Mouse (Mus musculus) midbrain, postnatal 0 days (tissue): ENCODE results near the gene Slc9a6. TPM values are rescaled to one million over a fixed set of nuclear protein-coding genes. Genes with fewer than 3 reads are reported as not detected.

Source experiments
- ATAC-seq: fragments of 200-750 bp; cut with Nextera tagmentation; 2 replicates; pipeline ENCODE4 v1.8.0; 2017; ENCODE audit warnings: moderate number of reproducible peaks, mild to moderate bottlenecking, moderate TSS enrichment, moderate library complexity; ENCODE audit not compliant: low FRiP score
- DNase-seq: peaks from one replicate; pipeline ENCODE4 v3.0.0-alpha.2; 2015; ENCODE audit warnings: low spot score
- H3K27ac ChIP-seq: fragments of 300-500 bp; sonication (generic); 2 replicates; pipeline ENCODE4 v1.5.1; 2014; ENCODE audit warnings: low read depth, mild to moderate bottlenecking, low read length, mixed read lengths
- H3K27me3 ChIP-seq: fragments of 300-500 bp; sonication (generic); 2 replicates; pipeline ENCODE4 v1.6.1; 2014; ENCODE audit warnings: low read length, control low read depth, mixed read lengths; ENCODE audit not compliant: insufficient read depth
- H3K36me3 ChIP-seq: fragments of 300-500 bp; sonication (generic); 2 replicates; pipeline ENCODE4 v1.6.1; 2014; ENCODE audit warnings: low read length, control low read depth, mixed read lengths; ENCODE audit not compliant: insufficient read depth
- H3K4me1 ChIP-seq: fragments of 300-500 bp; sonication (generic); 2 replicates; pipeline ENCODE4 v1.6.1; 2014; ENCODE audit warnings: mild to moderate bottlenecking, control low read depth, antibody characterized with exemption, low read length, mixed read lengths; ENCODE audit not compliant: insufficient read depth
- H3K4me2 ChIP-seq: fragments of 300-500 bp; sonication (generic); 2 replicates; pipeline ENCODE4 v1.6.1; 2014; ENCODE audit warnings: low read depth, mild to moderate bottlenecking, low read length, mixed read lengths; ENCODE audit not compliant: poor library complexity, severe bottlenecking
- H3K4me3 ChIP-seq: fragments of 300-500 bp; sonication (generic); 2 replicates; pipeline ENCODE4 v1.5.1; 2014; ENCODE audit warnings: low read depth, mild to moderate bottlenecking, low read length, moderate library complexity
- H3K9ac ChIP-seq: fragments of 300-500 bp; sonication (generic); replicated peaks from 2 replicates; pipeline ENCODE4 v1.6.1; 2014; ENCODE audit warnings: mild to moderate bottlenecking, low read length, moderate library complexity, mixed read lengths; ENCODE audit not compliant: poor library complexity, severe bottlenecking
- H3K9me3 ChIP-seq: fragments of 300-500 bp; sonication (generic); 2 replicates; pipeline ENCODE4 v1.6.1; 2016; ENCODE audit warnings: low read length, control low read depth
- CTCF ChIP-seq: IDR thresholded peaks from 2 replicates; pipeline ENCODE4 v1.5.1; 2016; ENCODE audit warnings: antibody characterized with exemption, mild to moderate bottlenecking
- WGBS: fragments of 180-500 bp; shearing (Covaris S2); extraction: QIAGEN DNeasy Blood & Tissue Kit; methylation state at CpG from one replicate; pipeline ENCODE4 v1.1.7; 2014; 5-methylcytosine and 5-hydroxymethylcytosine counted together
- microRNA-seq: library from miRNA; unstranded; fragments of <30 nt; microRNA quantifications from one replicate; pipeline ENCODE4, GENCODE M21; 2016; ENCODE audit warnings: borderline number of aligned reads
- polyA plus RNA-seq: library from polyadenylated mRNA; unstranded; fragments of >200 nt; fragmentation: Nextera tagmentation; extraction: Ambion mirVana; gene quantifications from 2 replicates; pipeline ENCODE4 v1.2.1, GENCODE M21; 2015
- total RNA-seq: library from RNA; depleted of rRNA; stranded (reverse); fragments of >200 nt; gene quantifications from 2 replicates; pipeline ENCODE4 v1.2.3, GENCODE M21; 2014; rRNA removed

The Slc9a6 gene
- total and polyA plus RNA-seq, 2 experiments from 2014 or later: 70.1 to 111 TPM

DNA sequence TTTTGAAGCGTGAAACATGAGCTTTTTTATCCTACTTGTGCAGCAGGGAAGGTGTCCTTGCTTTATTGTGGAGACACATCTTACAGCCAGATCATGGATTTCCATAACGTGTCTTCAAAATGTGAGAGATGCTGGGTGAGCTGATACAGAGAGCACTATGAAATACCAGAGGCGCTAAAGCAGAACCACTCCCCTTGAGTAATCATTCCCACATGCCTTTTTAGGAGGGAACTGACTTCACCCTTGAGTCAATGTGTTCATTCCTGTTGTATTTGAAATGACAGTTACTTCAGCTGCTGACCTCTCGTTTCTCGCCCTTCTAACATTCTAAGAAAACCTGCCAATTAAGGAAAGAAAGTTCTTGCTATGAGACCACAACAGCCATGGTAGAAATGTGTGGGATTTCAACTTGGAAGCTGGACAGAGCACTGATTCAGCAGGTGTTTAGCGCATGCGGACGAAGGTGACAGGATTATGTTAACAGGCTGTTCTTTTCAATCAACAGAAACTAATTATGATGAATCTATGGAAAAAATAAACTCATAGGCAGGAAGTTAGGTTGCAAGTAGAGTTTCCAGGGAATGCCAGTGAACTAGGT, 94.5 kb downstream of the Slc9a6 start:
- no peaks in the 10 kb centered on the region for H3K36me3 ChIP-seq
- H3K4me2 ChIP-seq: no peak overlapping the region
- no peak for TF ChIP-seq CTCF
- 78% methylated on average over 8 of the region's 8 CpGs for WGBS
- no peaks in the 10 kb centered on the region for H3K4me1 ChIP-seq
- no peak overlapping the region for H3K9ac ChIP-seq
- no peaks in the 10 kb centered on the region for H3K9me3 ChIP-seq
- ATAC-seq (no peak), DNase-seq (no peak)
- no peaks in the 10 kb centered on the region for H3K27me3 ChIP-seq
- H3K4me3 ChIP-seq: no peak overlapping the region
- H3K27ac ChIP-seq: no peak overlapping the region

DNA sequence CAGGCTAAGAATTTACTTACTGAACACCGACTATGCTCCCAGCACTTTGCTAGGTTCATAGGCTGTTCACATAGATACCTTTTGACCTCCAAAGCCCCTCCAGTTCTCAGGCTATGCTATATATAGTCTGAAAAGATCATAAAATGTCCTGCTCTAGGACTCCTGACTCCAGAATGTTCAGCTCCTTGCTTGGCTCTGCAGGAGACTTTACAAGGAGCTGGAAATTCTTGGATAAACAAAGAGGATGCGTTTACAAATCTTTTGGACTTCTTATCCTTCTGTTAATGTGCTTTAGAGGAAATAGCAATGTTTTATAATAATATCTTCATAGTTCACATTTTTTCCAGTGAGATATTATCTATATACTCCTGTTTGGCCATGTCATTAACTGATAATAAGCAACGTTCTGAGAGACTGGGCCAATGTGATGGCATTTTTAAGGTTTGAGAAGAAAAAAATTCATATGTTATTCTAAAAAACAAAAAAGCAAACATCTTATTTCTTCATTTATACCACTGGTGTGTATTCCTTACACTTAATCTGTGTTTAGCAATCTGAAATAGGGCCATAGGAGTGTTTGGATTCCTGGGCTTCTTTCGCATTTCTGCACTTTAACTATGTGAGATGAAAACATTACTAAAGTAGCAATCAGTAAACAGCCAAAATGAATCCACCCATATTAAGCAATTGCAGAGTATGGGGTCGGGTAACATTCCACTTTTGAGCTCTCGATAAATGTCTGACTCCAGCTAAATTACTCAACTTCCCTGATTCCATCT, 99.2 kb downstream of the Slc9a6 start:
- H3K4me2 ChIP-seq: no peak overlapping the region
- DNase-seq (no peak), ATAC-seq (no peak)
- TF ChIP-seq CTCF: no peak
- WGBS: 78% methylated on average over 6 of the region's 6 CpGs
- no peaks in the 10 kb centered on the region for H3K4me1 ChIP-seq
- H3K9me3 ChIP-seq: no peaks in the 10 kb centered on the region
- H3K27me3 ChIP-seq: no peaks in the 10 kb centered on the region
- no peaks in the 10 kb centered on the region for H3K36me3 ChIP-seq
- no peak overlapping the region for H3K4me3 ChIP-seq
- H3K9ac ChIP-seq: no peak overlapping the region
- no peak overlapping the region for H3K27ac ChIP-seq

DNA sequence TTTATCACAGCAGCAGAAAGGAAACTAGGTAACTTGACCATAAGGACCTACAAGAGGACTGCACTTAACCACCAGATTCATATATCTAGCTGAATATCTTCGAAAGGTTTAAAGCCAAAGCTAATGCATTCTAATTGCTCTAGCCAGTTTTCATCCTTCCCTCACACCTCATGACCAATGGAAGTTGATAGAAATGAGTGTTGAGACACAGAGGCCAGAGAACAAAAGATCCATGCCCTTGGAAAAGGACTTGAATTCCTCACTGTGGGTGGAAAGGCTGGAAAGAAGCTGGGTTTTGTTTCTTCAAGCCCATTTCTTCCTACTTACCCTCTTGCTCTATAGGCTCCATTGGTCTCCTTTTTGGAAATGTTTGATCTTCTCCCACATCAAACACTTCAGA, 101.0 kb downstream of the Slc9a6 start:
- 94% methylated on average over 1 of the region's 1 CpGs for WGBS
- Histone ChIP-seq H3K9ac (no peak overlapping the region), H3K27me3 (no peaks in the 10 kb centered on the region), H3K4me3 (no peak overlapping the region), H3K27ac (no peak overlapping the region), H3K4me2 (no peak overlapping the region), H3K4me1 (no peaks in the 10 kb centered on the region), H3K9me3 (no peaks in the 10 kb centered on the region), H3K36me3 (no peaks in the 10 kb centered on the region)
- TF ChIP-seq CTCF: no peak
- ATAC-seq: no peak
- DNase-seq: no peak

DNA sequence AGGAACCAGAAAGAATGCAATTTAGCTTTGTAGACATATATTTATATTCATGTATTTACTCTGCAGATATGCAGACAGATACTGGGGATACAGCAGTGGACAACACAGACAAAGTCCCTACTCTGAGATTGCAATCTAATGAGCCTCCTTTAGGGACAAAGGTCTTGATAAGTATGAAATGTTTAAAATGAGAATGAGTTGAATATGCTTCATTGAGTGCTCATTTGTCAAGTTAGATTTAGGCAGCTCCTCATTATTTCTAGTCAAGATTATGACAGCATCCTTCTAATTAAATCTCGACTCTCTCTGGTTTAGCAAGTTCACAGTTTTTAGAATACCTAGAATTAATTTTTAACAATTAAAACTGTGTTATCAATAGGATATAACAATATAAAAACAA, 103.1 kb downstream of the Slc9a6 start:
- Histone ChIP-seq H3K27ac (no peak overlapping the region), H3K36me3 (no peaks in the 10 kb centered on the region), H3K9me3 (no peaks in the 10 kb centered on the region), H3K4me2 (no peak overlapping the region), H3K4me3 (no peak overlapping the region), H3K27me3 (no peaks in the 10 kb centered on the region), H3K4me1 (no peaks in the 10 kb centered on the region), H3K9ac (no peak overlapping the region)
- 72% methylated on average over 1 of the region's 1 CpGs for WGBS
- no peak for DNase-seq
- no peak for ATAC-seq
- TF ChIP-seq CTCF: no peak

Small RNAs within 50 kb of the gene (microRNA-seq; reads per million reads assigned to microRNA genes)
- gene Mir5116: not detected

Other genes with a start within 250 kb of the Slc9a6 start
- 72.8 and 83.0 TPM in 2 replicates for gene Smim10l2a, start 235.2 kb upstream of the Slc9a6 start, total RNA-seq
- gene Smim10l2a, start 235.2 kb upstream of the Slc9a6 start, polyA plus RNA-seq: 54.1 and 58.1 TPM in 2 replicates
- not detected in 2 replicates for gene Gm2174, start 161.8 kb upstream of the Slc9a6 start, total RNA-seq
- gene Gm2174, start 161.8 kb upstream of the Slc9a6 start, polyA plus RNA-seq: not detected in 2 replicates
- 20.7 and 32.2 TPM in 2 replicates for gene Ints6l, start 154.9 kb upstream of the Slc9a6 start, total RNA-seq
- 12.1 and 14.0 TPM in 2 replicates for gene Ints6l, start 154.9 kb upstream of the Slc9a6 start, polyA plus RNA-seq
- not detected in 2 replicates for gene Gm10477, start 85.0 kb upstream of the Slc9a6 start, total RNA-seq
- not detected in 2 replicates for gene Gm10477, start 85.0 kb upstream of the Slc9a6 start, polyA plus RNA-seq
- gene Gm648, start 60.2 kb upstream of the Slc9a6 start, total RNA-seq: not detected in 2 replicates
- gene Gm648, start 60.2 kb upstream of the Slc9a6 start, polyA plus RNA-seq: 0.15 TPM in 1 of 2 replicates, not detected in the other
- gene Mmgt1, start 11.7 kb upstream of the Slc9a6 start, total RNA-seq: 74.2 and 85.1 TPM in 2 replicates
- 43.2 and 44.0 TPM in 2 replicates for gene Mmgt1, start 11.7 kb upstream of the Slc9a6 start, polyA plus RNA-seq
- 227 and 233 TPM in 2 replicates for gene Fhl1, start 122.0 kb downstream of the Slc9a6 start, total RNA-seq
- gene Fhl1, start 122.0 kb downstream of the Slc9a6 start, polyA plus RNA-seq: 231 and 234 TPM in 2 replicates
- not detected in 2 replicates for gene Map7d3, start 212.6 kb downstream of the Slc9a6 start, total RNA-seq
- 0.33 and 0.53 TPM in 2 replicates for gene Map7d3, start 212.6 kb downstream of the Slc9a6 start, polyA plus RNA-seq